Mouse (Mus musculus): ENCODE results near the gene Tha1. TPM values are rescaled to one million over a fixed set of nuclear protein-coding genes. Genes with fewer than 3 reads are reported as not detected.
A peak's percentile ranks its signal among the peaks of the same experiment; 100 is the strongest.

Gene Tha1
- polyA plus RNA-seq, 1 experiment from 2014 or later: 2.6 TPM

GRCm38 (mm10) chr11:117827386-117827785 is 45.9 kb downstream of the Tha1 start:
- peak overlapping the region; percentile 37; the same call in 1 of the 2 replicates for H3K9ac ChIP-seq (ENCODE audit: low read depth, low read length)
- H3K9me3 ChIP-seq (replicated peaks; ENCODE audit: control insufficient read depth, low read length): no peaks in the 10 kb centered on the region
- peaks cover 12% of the 10 kb centered on the region for H3K36me3 ChIP-seq (ENCODE audit: control insufficient read depth, insufficient read depth)
- 67% methylated on average over 3 of the region's 3 CpGs for WGBS (ENCODE audit: insufficient replicate concordance)
- peak overlapping the region; percentile 91 for H3K27ac ChIP-seq (ENCODE audit: low read length)
- no peak overlapping the region for H3K4me3 ChIP-seq (ENCODE audit: low read depth, low read length)
- peaks cover 82% of the 10 kb centered on the region for H3K4me1 ChIP-seq (ENCODE audit: control insufficient read depth, low read depth, low read length)
- no peaks in the 10 kb centered on the region for H3K27me3 ChIP-seq (ENCODE audit: control insufficient read depth, insufficient read depth, low read depth, low read length)
- peak overlapping the region; percentile 77 for H3K4me2 ChIP-seq (ENCODE audit: low read depth, low read length)
- ATAC-seq (ENCODE audit: low read depth): no peak

GRCm38 (mm10) chr11:117826916-117827315 is 46.4 kb downstream of the Tha1 start:
- no peaks in the 10 kb centered on the region for H3K27me3 ChIP-seq (ENCODE audit: control insufficient read depth, insufficient read depth, low read depth, low read length)
- 62% methylated on average over 8 of the region's 8 CpGs for WGBS (ENCODE audit: insufficient replicate concordance)
- H3K27ac ChIP-seq (ENCODE audit: low read length): peak overlapping the region; percentile 91
- H3K36me3 ChIP-seq (ENCODE audit: control insufficient read depth, insufficient read depth): peaks cover 15% of the 10 kb centered on the region
- ATAC-seq (ENCODE audit: low read depth): no peak
- H3K9me3 ChIP-seq (replicated peaks; ENCODE audit: control insufficient read depth, low read length): no peaks in the 10 kb centered on the region
- peaks cover 78% of the 10 kb centered on the region for H3K4me1 ChIP-seq (ENCODE audit: control insufficient read depth, low read depth, low read length)
- peak overlapping the region; percentile 77 for H3K4me2 ChIP-seq (ENCODE audit: low read depth, low read length)
- peak overlapping the region; percentile 78; the same call in 1 of the 2 replicates for H3K4me3 ChIP-seq (ENCODE audit: low read depth, low read length)
- peak overlapping the region; percentile 0; the same call in 1 of the 2 replicates for H3K9ac ChIP-seq (ENCODE audit: low read depth, low read length)

- Histone ChIP-seq H3K4me1 (ENCODE audit: control insufficient read depth, low read depth, low read length) (peaks cover 71% of the 10 kb centered on the region), H3K9ac (ENCODE audit: low read depth, low read length) (peak overlapping the region; percentile 85), H3K36me3 (ENCODE audit: control insufficient read depth, insufficient read depth) (peaks cover 23% of the 10 kb centered on the region), H3K9me3 (replicated peaks; ENCODE audit: control insufficient read depth, low read length) (no peaks in the 10 kb centered on the region), H3K27me3 (ENCODE audit: control insufficient read depth, insufficient read depth, low read depth, low read length) (no peaks in the 10 kb centered on the region), H3K4me2 (ENCODE audit: low read depth, low read length) (peak overlapping the region; percentile 77), H3K4me3 (ENCODE audit: low read depth, low read length) (peak overlapping the region; percentile 78), H3K27ac (ENCODE audit: low read length) (peak overlapping the region; percentile 92)
- 41% methylated on average over 5 of the region's 5 CpGs for WGBS (ENCODE audit: insufficient replicate concordance)
- no peak for ATAC-seq (ENCODE audit: low read depth)
These were observed 47.1 kb downstream of the Tha1 start for GRCm38 (mm10) chr11:117826164-117826563.

- Histone ChIP-seq H3K9me3 (replicated peaks; ENCODE audit: control insufficient read depth, low read length) (no peaks in the 10 kb centered on the region), H3K27ac (ENCODE audit: low read length) (peak within 1 kb of the TSS; percentile 92), H3K9ac (ENCODE audit: low read depth, low read length) (peak within 1 kb of the TSS; percentile 85), H3K4me1 (ENCODE audit: control insufficient read depth, low read depth, low read length) (peaks cover 64% of the 10 kb centered on the region), H3K4me2 (ENCODE audit: low read depth, low read length) (peak within 1 kb of the TSS; percentile 77), H3K36me3 (ENCODE audit: control insufficient read depth, insufficient read depth) (peaks cover 25% of the 10 kb centered on the region), H3K27me3 (ENCODE audit: control insufficient read depth, insufficient read depth, low read depth, low read length) (no peaks in the 10 kb centered on the region), H3K4me3 (ENCODE audit: low read depth, low read length) (peak within 1 kb of the TSS; percentile 78)
- WGBS (ENCODE audit: insufficient replicate concordance): under 1% methylated on average over 34 of the region's 34 CpGs
- peak; percentile 58 for ATAC-seq (ENCODE audit: low read depth)
These were observed 47.8 kb downstream of the Tha1 start, which contains the start of the genes Afmid and Tk1 for GRCm38 (mm10) chr11:117825333-117826101. Gene Afmid, plus strand, starts transcription at chr11:117825924. Gene Tk1, minus strand, starts transcription at chr11:117826092.

GRCm38 (mm10) chr11:117824060-117824969 is 49.0 kb downstream of the Tha1 start:
- Histone ChIP-seq H3K27ac (ENCODE audit: low read length) (peak overlapping the region; percentile 92), H3K4me3 (ENCODE audit: low read depth, low read length) (peak overlapping the region; percentile 78), H3K9ac (ENCODE audit: low read depth, low read length) (peak overlapping the region; percentile 85), H3K4me2 (ENCODE audit: low read depth, low read length) (peak overlapping the region; percentile 77), H3K4me1 (ENCODE audit: control insufficient read depth, low read depth, low read length) (peaks cover 52% of the 10 kb centered on the region), H3K9me3 (replicated peaks; ENCODE audit: control insufficient read depth, low read length) (no peaks in the 10 kb centered on the region), H3K27me3 (ENCODE audit: control insufficient read depth, insufficient read depth, low read depth, low read length) (no peaks in the 10 kb centered on the region), H3K36me3 (ENCODE audit: control insufficient read depth, insufficient read depth) (peaks cover 34% of the 10 kb centered on the region)
- WGBS (ENCODE audit: insufficient replicate concordance): 19% methylated on average over 23 of the region's 23 CpGs
- peak; percentile 48 for ATAC-seq (ENCODE audit: low read depth)

- no peak overlapping the region for H3K27ac ChIP-seq (ENCODE audit: low read length)
- ATAC-seq (ENCODE audit: low read depth): no peak
- no peaks in the 10 kb centered on the region for H3K27me3 ChIP-seq (ENCODE audit: control insufficient read depth, insufficient read depth, low read depth, low read length)
- no peaks in the 10 kb centered on the region for H3K9me3 ChIP-seq (replicated peaks; ENCODE audit: control insufficient read depth, low read length)
- WGBS (ENCODE audit: insufficient replicate concordance): 82% methylated on average over 6 of the region's 6 CpGs
- peaks cover 43% of the 10 kb centered on the region for H3K4me1 ChIP-seq (ENCODE audit: control insufficient read depth, low read depth, low read length)
- no peak overlapping the region for H3K4me3 ChIP-seq (ENCODE audit: low read depth, low read length)
- H3K9ac ChIP-seq (ENCODE audit: low read depth, low read length): no peak overlapping the region
- H3K4me2 ChIP-seq (ENCODE audit: low read depth, low read length): peak overlapping the region; percentile 77
- peaks cover 38% of the 10 kb centered on the region for H3K36me3 ChIP-seq (ENCODE audit: control insufficient read depth, insufficient read depth)
These were observed 49.9 kb downstream of the Tha1 start for GRCm38 (mm10) chr11:117823411-117823810.

- Histone ChIP-seq H3K27ac (ENCODE audit: low read length) (no peak overlapping the region), H3K4me1 (ENCODE audit: control insufficient read depth, low read depth, low read length) (peaks cover 37% of the 10 kb centered on the region), H3K9ac (ENCODE audit: low read depth, low read length) (no peak overlapping the region)
These were observed 50.5 kb downstream of the Tha1 start for GRCm38 (mm10) chr11:117822728-117823241.

GRCm38 (mm10) chr11:117821868-117822267 is 51.4 kb downstream of the Tha1 start:
- no peak for ATAC-seq (ENCODE audit: low read depth)
- Histone ChIP-seq H3K27me3 (ENCODE audit: control insufficient read depth, insufficient read depth, low read depth, low read length) (no peaks in the 10 kb centered on the region), H3K9me3 (replicated peaks; ENCODE audit: control insufficient read depth, low read length) (no peaks in the 10 kb centered on the region), H3K36me3 (ENCODE audit: control insufficient read depth, insufficient read depth) (peaks cover 53% of the 10 kb centered on the region), H3K4me3 (ENCODE audit: low read depth, low read length) (no peak overlapping the region), H3K4me1 (ENCODE audit: control insufficient read depth, low read depth, low read length) (peaks cover 29% of the 10 kb centered on the region), H3K9ac (ENCODE audit: low read depth, low read length) (no peak overlapping the region), H3K27ac (ENCODE audit: low read length) (no peak overlapping the region), H3K4me2 (ENCODE audit: low read depth, low read length) (no peak overlapping the region)
- WGBS (ENCODE audit: insufficient replicate concordance): 82% methylated on average over 9 of the region's 9 CpGs

More at GRCm38 (mm10) chr11:117822728-117823241, 50.5 kb downstream of the Tha1 start:
- Histone ChIP-seq H3K27me3 (ENCODE audit: control insufficient read depth, insufficient read depth, low read depth, low read length) (no peaks in the 10 kb centered on the region), H3K9me3 (replicated peaks; ENCODE audit: control insufficient read depth, low read length) (no peaks in the 10 kb centered on the region), H3K36me3 (ENCODE audit: control insufficient read depth, insufficient read depth) (peaks cover 44% of the 10 kb centered on the region), H3K4me2 (ENCODE audit: low read depth, low read length) (no peak overlapping the region), H3K4me3 (ENCODE audit: low read depth, low read length) (no peak overlapping the region)
- 87% methylated on average over 7 of the region's 7 CpGs for WGBS (ENCODE audit: insufficient replicate concordance)
- ATAC-seq (ENCODE audit: low read depth): no peak
